Mouse (Mus musculus) testis, adult 2 months (tissue): ENCODE results near the gene Il17f. TPM values are rescaled to one million over a fixed set of nuclear protein-coding genes. Genes with fewer than 3 reads are reported as not detected.
"Not testable (repeated sequence)": the region's sequence is repeated elsewhere in the genome, so short reads cannot be mapped to it uniquely, and the experiment has no call there.

Experiments
- H3K27ac ChIP-seq: fragments of 200-500 bp; 2 replicates; pipeline ENCODE4 v1.5.1; 2012; ENCODE audit warnings: low read depth, low read length; ENCODE audit not compliant: control insufficient read depth, insufficient read depth
- H3K27me3 ChIP-seq: fragments of 200-500 bp; 2 replicates; pipeline ENCODE4 v1.6.1; 2012; ENCODE audit warnings: mild to moderate bottlenecking, low read length, moderate library complexity; ENCODE audit not compliant: control insufficient read depth, insufficient read depth
- H3K36me3 ChIP-seq: fragments of 200-500 bp; 2 replicates; pipeline ENCODE4 v1.6.1; 2012; ENCODE audit warnings: mild to moderate bottlenecking, low read length; ENCODE audit not compliant: control insufficient read depth, insufficient read depth
- H3K4me1 ChIP-seq: fragments of 200-500 bp; 2 replicates; pipeline ENCODE4 v1.6.1; 2012; ENCODE audit warnings: low read length; ENCODE audit not compliant: control insufficient read depth, insufficient read depth
- H3K4me3 ChIP-seq: fragments of 200-500 bp; 2 replicates; pipeline ENCODE4 v1.5.1; 2012; ENCODE audit warnings: low read depth, mild to moderate bottlenecking, low read length, moderate library complexity, mixed read lengths; ENCODE audit not compliant: control insufficient read depth
- CTCF ChIP-seq: fragments of 200-500 bp; IDR thresholded peaks from 2 replicates; pipeline ENCODE4 v1.5.1; 2012; ENCODE audit warnings: low read depth, mild to moderate bottlenecking, inconsistent platforms, low read length, moderate library complexity; ENCODE audit not compliant: control insufficient read depth, insufficient read depth, insufficient replicate concordance
- POLR2A ChIP-seq: fragments of 200-500 bp; IDR thresholded peaks from 2 replicates; pipeline ENCODE4 v1.6.1; 2012; ENCODE audit warnings: low read depth, mild to moderate bottlenecking, inconsistent platforms, low read length, moderate library complexity; ENCODE audit not compliant: control insufficient read depth
- polyA plus RNA-seq: library from polyadenylated mRNA; depleted of rRNA; stranded (reverse); fragments of >200 nt; gene quantifications from 2 replicates; pipeline ENCODE4 v1.2.3, GENCODE M21; 2012; rRNA removed

Gene Il17f
- polyA plus RNA-seq: 0.19 and 0.40 TPM in 2 replicates

DNA sequence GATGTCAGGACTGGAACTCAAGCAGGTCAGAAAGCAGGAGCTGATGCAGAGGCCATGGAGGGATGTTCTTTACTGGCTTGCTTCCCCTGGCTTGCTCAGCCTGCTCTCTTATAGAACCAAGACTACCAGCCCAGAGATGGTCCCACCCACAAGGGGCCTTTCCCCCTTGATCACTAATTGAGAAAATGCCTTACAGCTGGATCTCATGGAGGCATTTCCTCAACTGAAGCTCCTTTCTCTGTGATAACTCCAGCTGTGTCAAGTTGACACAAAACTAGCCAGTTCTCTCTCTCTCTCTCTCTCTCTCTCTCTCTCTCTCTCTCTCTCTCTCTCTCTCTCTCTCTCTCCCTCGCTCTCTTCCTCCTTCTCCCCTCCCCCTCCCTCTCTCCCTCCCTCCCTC is at the start of gene Il17f:
Il17f (minus strand) TSS at position 101 of the 400 bp plus-strand sequence.
- not testable (repeated sequence) for H3K27ac ChIP-seq, H3K36me3 ChIP-seq, H3K4me1 ChIP-seq, H3K27me3 ChIP-seq, H3K4me3 ChIP-seq

DNA sequence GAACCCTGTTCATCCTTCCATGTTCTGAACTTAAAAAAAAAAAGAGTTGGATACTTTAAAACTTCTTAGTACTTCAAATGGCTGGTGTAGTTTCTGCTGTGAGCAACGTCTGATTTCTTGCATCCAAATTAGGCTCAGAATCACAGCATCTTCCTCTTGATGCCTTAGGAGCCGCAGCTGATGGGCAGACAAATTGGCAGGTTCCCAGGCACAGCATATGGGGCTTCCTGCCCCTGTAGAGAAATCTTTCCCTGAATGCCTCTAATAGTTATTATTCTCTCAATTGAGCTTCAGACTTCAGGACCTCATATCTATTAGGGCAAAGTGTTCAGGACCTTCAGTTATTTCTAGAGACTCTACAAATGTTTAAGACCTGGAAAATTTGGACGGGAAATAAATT is 49.5 kb upstream of the Il17f start:
- H3K4me1 ChIP-seq: no peaks in the 10 kb centered on the region
- TF ChIP-seq CTCF (no peak), POLR2A (no peak)
- no peaks in the 10 kb centered on the region for H3K36me3 ChIP-seq
- no peak overlapping the region for H3K27ac ChIP-seq
- no peak overlapping the region for H3K4me3 ChIP-seq
- no peaks in the 10 kb centered on the region for H3K27me3 ChIP-seq

DNA sequence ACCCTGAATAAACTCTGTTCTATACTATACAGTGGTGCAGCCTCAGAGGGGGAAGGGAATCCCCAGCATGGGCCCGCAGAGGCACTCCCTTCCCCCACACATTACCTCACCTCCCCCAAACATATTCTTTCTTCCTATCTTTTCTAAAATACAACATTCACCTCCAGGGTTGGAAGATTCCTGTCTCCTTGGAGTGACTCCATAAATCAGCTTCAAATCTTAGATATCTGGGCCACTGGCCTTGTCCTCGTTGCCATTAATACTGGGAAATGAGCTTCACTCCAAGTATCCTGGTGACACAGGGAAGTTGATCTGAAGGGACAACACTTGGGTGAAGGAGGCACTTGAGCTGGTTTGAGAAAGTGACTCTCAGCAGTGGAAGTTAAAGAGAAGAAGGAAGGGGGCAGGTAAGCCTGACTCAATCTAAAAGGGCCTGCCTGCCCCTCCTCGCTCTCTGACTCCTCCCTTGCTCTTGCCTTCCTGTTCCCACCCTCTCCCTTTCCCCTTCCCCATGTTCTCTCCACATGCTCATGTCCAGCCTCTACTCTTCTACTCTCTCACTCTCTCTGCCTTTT is 46.2 kb upstream of the Il17f start:
- H3K4me1 ChIP-seq: no peaks in the 10 kb centered on the region
- no peak overlapping the region for H3K4me3 ChIP-seq

DNA sequence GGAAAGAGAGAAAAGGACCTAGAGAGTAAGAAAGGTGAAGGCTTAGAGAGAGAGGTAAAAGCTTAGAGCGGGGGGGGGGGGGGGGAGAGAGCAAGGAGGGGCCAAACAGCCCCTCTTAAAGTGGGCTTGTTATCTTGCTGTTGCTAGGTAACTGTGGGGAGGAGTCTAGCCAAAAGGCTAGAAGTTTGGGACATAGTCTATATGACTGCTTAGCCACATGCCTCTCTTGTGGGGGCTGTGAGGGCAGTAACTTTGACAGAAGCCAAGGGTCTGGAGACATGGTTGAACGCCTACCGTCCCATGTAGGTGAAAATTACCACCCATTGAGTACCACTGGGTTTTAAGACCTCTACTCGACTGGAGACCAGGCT is 42.7 kb upstream of the Il17f start:
- no peak overlapping the region for H3K4me3 ChIP-seq
- no peaks in the 10 kb centered on the region for H3K4me1 ChIP-seq
- no peak for TF ChIP-seq CTCF
- no peak for TF ChIP-seq POLR2A
- H3K36me3 ChIP-seq: no peaks in the 10 kb centered on the region
- H3K27me3 ChIP-seq: no peaks in the 10 kb centered on the region
- H3K27ac ChIP-seq: no peak overlapping the region

More for the DNA sequence above, 46.2 kb upstream of the Il17f start:
- Histone ChIP-seq H3K27me3 (no peaks in the 10 kb centered on the region), H3K27ac (no peak overlapping the region), H3K36me3 (no peaks in the 10 kb centered on the region)
- TF ChIP-seq POLR2A (no peak), CTCF (no peak)

DNA sequence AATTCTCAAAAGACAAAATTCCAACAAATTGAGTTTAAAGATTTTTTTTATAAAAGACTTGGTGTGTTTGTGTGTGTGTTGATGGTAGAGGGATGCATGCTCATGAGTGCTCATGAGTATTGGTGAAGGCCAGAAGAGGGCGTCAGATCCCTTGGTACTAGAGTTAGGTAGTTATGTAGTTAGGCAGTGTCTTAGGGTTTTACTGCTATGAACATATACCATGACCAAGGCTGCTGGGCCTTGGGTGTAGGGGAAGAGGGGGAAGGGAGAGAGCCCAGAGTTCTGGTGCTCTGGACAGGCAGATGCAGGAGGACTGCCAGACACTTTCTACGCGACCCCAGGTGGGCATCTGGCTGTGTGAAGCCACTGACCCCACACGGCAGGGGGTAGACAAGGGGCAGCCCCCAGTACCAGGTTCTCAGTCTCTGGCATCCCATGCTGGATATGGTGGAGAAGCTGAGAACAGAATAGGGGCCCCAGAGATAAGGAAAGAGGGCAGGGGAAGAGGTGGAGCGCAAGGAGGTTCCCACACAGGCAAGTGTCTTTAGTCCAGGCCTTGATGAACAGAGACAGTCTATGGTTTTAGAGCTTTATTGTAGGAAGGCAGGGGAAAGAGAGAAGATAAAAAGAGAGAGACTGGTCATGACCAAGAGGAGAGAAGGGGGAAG is 42.2 kb upstream of the Il17f start:
- no peak overlapping the region for H3K27ac ChIP-seq
- H3K36me3 ChIP-seq: no peaks in the 10 kb centered on the region
- H3K27me3 ChIP-seq: no peaks in the 10 kb centered on the region
- TF ChIP-seq POLR2A (no peak), CTCF (no peak)
- no peak overlapping the region for H3K4me3 ChIP-seq
- no peaks in the 10 kb centered on the region for H3K4me1 ChIP-seq

DNA sequence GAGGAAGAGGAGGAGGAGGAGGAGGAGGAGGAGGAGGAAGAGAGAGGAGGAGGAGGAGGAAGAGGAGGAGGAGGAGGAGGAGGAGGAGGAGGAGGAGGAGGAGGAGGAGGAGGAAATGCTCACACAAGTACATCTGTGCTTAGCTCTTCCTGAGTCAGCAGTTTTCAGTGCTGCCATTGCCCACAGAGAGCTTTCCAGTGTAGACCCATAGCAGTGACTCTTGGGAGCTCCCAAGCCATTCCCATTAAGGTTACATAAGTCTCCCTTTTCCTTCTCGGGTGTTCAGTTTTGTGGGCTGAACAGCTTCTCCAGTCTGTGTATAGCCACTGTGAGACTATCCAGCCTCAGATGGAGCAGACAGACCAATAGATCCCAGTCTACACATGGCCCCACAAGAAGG is 40.1 kb upstream of the Il17f start:
- TF ChIP-seq POLR2A (no peak), CTCF (no peak)
- Histone ChIP-seq H3K27me3 (no peaks in the 10 kb centered on the region), H3K4me1 (no peaks in the 10 kb centered on the region), H3K4me3 (no peak overlapping the region), H3K27ac (no peak overlapping the region), H3K36me3 (no peaks in the 10 kb centered on the region)

DNA sequence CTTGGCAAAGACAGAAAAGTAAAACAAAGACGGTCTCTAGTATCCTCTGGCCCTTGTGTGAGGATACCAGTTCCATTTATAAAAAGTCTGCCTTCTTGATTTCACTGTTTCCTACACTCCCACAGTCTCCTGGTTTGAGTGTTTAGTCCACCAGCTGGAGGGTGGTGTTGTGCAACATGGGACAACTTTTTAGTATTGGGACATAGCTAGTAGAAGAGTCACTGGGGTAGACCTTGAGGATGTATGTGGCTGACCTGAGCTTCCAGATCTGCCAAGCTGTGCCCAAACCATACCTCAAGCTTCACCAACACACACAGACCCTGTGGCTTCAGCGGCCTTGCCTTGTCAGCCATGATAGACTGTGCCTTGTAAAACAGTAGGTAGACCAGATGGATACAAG is 37.6 kb upstream of the Il17f start:
- no peaks in the 10 kb centered on the region for H3K27me3 ChIP-seq

More for the DNA sequence above, 37.6 kb upstream of the Il17f start:
- Histone ChIP-seq H3K36me3 (no peaks in the 10 kb centered on the region), H3K4me3 (no peak overlapping the region), H3K27ac (no peak overlapping the region), H3K4me1 (no peaks in the 10 kb centered on the region)
- TF ChIP-seq CTCF: no peak
- TF ChIP-seq POLR2A: no peak
